Mouse (Mus musculus) liver, embryonic 12.5 days (tissue): ENCODE data around the gene Slc35b2. TPM values are rescaled to one million over a fixed set of nuclear protein-coding genes. Genes with fewer than 3 reads are reported as not detected.
A peak's percentile ranks its signal among the peaks of the same experiment; 100 is the strongest.

Experiments used
- ATAC-seq: fragments of 200-750 bp; cut with Nextera tagmentation; 2 replicates; pipeline ENCODE4 v1.8.0; 2017; ENCODE audit warnings: moderate number of reproducible peaks, mild to moderate bottlenecking, moderate library complexity
- H3K27ac ChIP-seq: fragments of 300-500 bp; sonication (generic); 2 replicates; pipeline ENCODE4 v1.5.1; 2016; ENCODE audit warnings: mild to moderate bottlenecking
- H3K27me3 ChIP-seq: fragments of 300-500 bp; sonication (generic); replicated peaks from 2 replicates; pipeline ENCODE4 v1.6.1; 2016; ENCODE audit warnings: mild to moderate bottlenecking, moderate library complexity
- H3K36me3 ChIP-seq: fragments of 300-500 bp; sonication (generic); 2 replicates; pipeline ENCODE4 v1.6.1; 2016; ENCODE audit warnings: mild to moderate bottlenecking, moderate library complexity
- H3K4me1 ChIP-seq: fragments of 300-500 bp; sonication (generic); 2 replicates; pipeline ENCODE4 v1.6.1; 2016
- H3K4me2 ChIP-seq: fragments of 300-500 bp; sonication (generic); 2 replicates; pipeline ENCODE4 v1.6.1; 2016; ENCODE audit warnings: mild to moderate bottlenecking, moderate library complexity
- H3K4me3 ChIP-seq: fragments of 300-500 bp; sonication (generic); 2 replicates; pipeline ENCODE4 v1.5.1; 2016; ENCODE audit warnings: mild to moderate bottlenecking, moderate library complexity
- H3K9ac ChIP-seq: fragments of 300-500 bp; sonication (generic); 2 replicates; pipeline ENCODE4 v1.6.1; 2016; ENCODE audit warnings: mild to moderate bottlenecking, moderate library complexity
- H3K9me3 ChIP-seq: fragments of 300-500 bp; sonication (generic); replicated peaks from 2 replicates; pipeline ENCODE4 v1.6.1; 2016; ENCODE audit warnings: mild to moderate bottlenecking, moderate library complexity
- WGBS: fragments of 180-500 bp; shearing (Covaris S2); methylation state at CpG from one replicate; pipeline ENCODE4 v1.1.7; 2016; ENCODE audit not compliant: insufficient replicate concordance; 5-methylcytosine and 5-hydroxymethylcytosine counted together
- polyA plus RNA-seq: library from polyadenylated mRNA; unstranded; fragments of >200 nt; fragmentation: Nextera tagmentation; extraction: Ambion mirVana; gene quantifications from 2 replicates; pipeline ENCODE4 v1.2.1, GENCODE M21; 2016

Slc35b2 gene
- polyA plus RNA-seq, 1 experiment from 2014 or later = 72.5 TPM

- Histone ChIP-seq H3K36me3 (peaks cover 75% of the 10 kb centered on the region), H3K27ac (0 out of 2 replicates have a peak overlapping the region, but pooled peaks have one; percentile 3), H3K4me3 (no peak overlapping the region), H3K27me3 (no peaks in the 10 kb centered on the region), H3K9ac (peak overlapping the region; percentile 18; the same call in 1 of the 2 replicates), H3K9me3 (no peaks in the 10 kb centered on the region), H3K4me1 (peaks cover 79% of the 10 kb centered on the region), H3K4me2 (no peak overlapping the region)
- 83% methylated on average over 12 of the region's 12 CpGs for WGBS
- ATAC-seq = no peak
Measured at GRCm38 (mm10) chr17:45568990-45569389, 5.3 kb downstream of the Slc35b2 start.

- no peak overlapping the region for H3K9ac ChIP-seq
- WGBS = 73% methylated on average over 4 of the region's 4 CpGs
- no peaks in the 10 kb centered on the region for H3K9me3 ChIP-seq
- no peaks in the 10 kb centered on the region for H3K27me3 ChIP-seq
- no peak overlapping the region for H3K4me3 ChIP-seq
- no peak for ATAC-seq
- peaks cover 80% of the 10 kb centered on the region for H3K4me1 ChIP-seq
- H3K4me2 ChIP-seq = no peak overlapping the region
- H3K27ac ChIP-seq = no peak overlapping the region
- H3K36me3 ChIP-seq = peaks cover 75% of the 10 kb centered on the region
Measured at GRCm38 (mm10) chr17:45569999-45570398, 6.3 kb downstream of the Slc35b2 start.

- WGBS = under 1% methylated on average over 57 of the region's 57 CpGs
- Histone ChIP-seq H3K9me3 (no peaks in the 10 kb centered on the region), H3K4me2 (peak overlapping the region; percentile 98), H3K9ac (peak overlapping the region; percentile 99), H3K4me1 (peaks cover 63% of the 10 kb centered on the region), H3K36me3 (peaks cover 51% of the 10 kb centered on the region), H3K27me3 (no peaks in the 10 kb centered on the region), H3K4me3 (peak overlapping the region; percentile 94), H3K27ac (peak overlapping the region; percentile 96)
- ATAC-seq = peak; percentile 51
Measured at GRCm38 (mm10) chr17:45572103-45573086, 8.7 kb downstream of the Slc35b2 start.

GRCm38 (mm10) chr17:45573087-45573779, 9.6 kb downstream of the Slc35b2 start, which contains the start of gene Hsp90ab1:
Gene Hsp90ab1 (minus strand): TSS chr17:45573271.
- Histone ChIP-seq H3K27me3 (no peaks in the 10 kb centered on the region), H3K4me2 (peak within 1 kb of the TSS; percentile 98), H3K4me1 (peaks cover 57% of the 10 kb centered on the region), H3K4me3 (peak within 1 kb of the TSS; percentile 94), H3K36me3 (peaks cover 42% of the 10 kb centered on the region), H3K27ac (peak within 1 kb of the TSS; percentile 96), H3K9ac (peak within 1 kb of the TSS; percentile 99), H3K9me3 (no peaks in the 10 kb centered on the region)
- 1% methylated on average over 41 of the region's 41 CpGs for WGBS
- ATAC-seq = peak; percentile 80

- Histone ChIP-seq H3K27ac (peak overlapping the region; percentile 96), H3K4me2 (peak overlapping the region; percentile 98), H3K36me3 (peaks cover 37% of the 10 kb centered on the region), H3K4me3 (peak overlapping the region; percentile 94), H3K27me3 (no peaks in the 10 kb centered on the region), H3K9ac (peak overlapping the region; percentile 99), H3K9me3 (no peaks in the 10 kb centered on the region), H3K4me1 (peaks cover 59% of the 10 kb centered on the region)
- 1% methylated on average over 18 of the region's 18 CpGs for whole genome bisulfite sequencing
- peak; percentile 66 for ATAC-seq
Measured at GRCm38 (mm10) chr17:45573780-45574123, 10.1 kb downstream of the Slc35b2 start.

- Histone ChIP-seq H3K4me1 (peaks cover 54% of the 10 kb centered on the region), H3K9me3 (no peaks in the 10 kb centered on the region), H3K27ac (peak overlapping the region; percentile 96), H3K36me3 (peaks cover 32% of the 10 kb centered on the region), H3K9ac (peak overlapping the region; percentile 99), H3K27me3 (no peaks in the 10 kb centered on the region), H3K4me2 (peak overlapping the region; percentile 98), H3K4me3 (peak overlapping the region; percentile 94)
- ATAC-seq = peak; percentile 49
- 3% methylated on average over 17 of the region's 17 CpGs for WGBS
Measured at GRCm38 (mm10) chr17:45574129-45574761, 10.6 kb downstream of the Slc35b2 start.

GRCm38 (mm10) chr17:45575123-45575897, 11.6 kb downstream of the Slc35b2 start:
- H3K27ac ChIP-seq = peak overlapping the region; percentile 96
- H3K9ac ChIP-seq = peak overlapping the region; percentile 99; the same call in 1 of the 2 replicates
- 87% methylated on average over 8 of the region's 8 CpGs for WGBS
- H3K27me3 ChIP-seq = no peaks in the 10 kb centered on the region
- H3K36me3 ChIP-seq = peaks cover 22% of the 10 kb centered on the region
- H3K9me3 ChIP-seq = no peaks in the 10 kb centered on the region
- peaks cover 52% of the 10 kb centered on the region for H3K4me1 ChIP-seq
- H3K4me3 ChIP-seq = no peak overlapping the region
- ATAC-seq = no peak
- H3K4me2 ChIP-seq = peak overlapping the region; percentile 98

GRCm38 (mm10) chr17:45578242-45578641, 14.6 kb downstream of the Slc35b2 start:
- H3K9me3 ChIP-seq = no peaks in the 10 kb centered on the region
- 67% methylated on average over 5 of the region's 5 CpGs for WGBS
- H3K4me1 ChIP-seq = peaks cover 57% of the 10 kb centered on the region
- no peak overlapping the region for H3K4me3 ChIP-seq
- no peak for ATAC-seq
- no peaks in the 10 kb centered on the region for H3K27me3 ChIP-seq
- no peak overlapping the region for H3K9ac ChIP-seq
- no peaks in the 10 kb centered on the region for H3K36me3 ChIP-seq
- H3K27ac ChIP-seq = peak overlapping the region; percentile 13; the same call in 1 of the 2 replicates
- H3K4me2 ChIP-seq = no peak overlapping the region

- H3K4me3 ChIP-seq = no peak overlapping the region
- 54% methylated on average over 7 of the region's 7 CpGs for WGBS
- H3K9me3 ChIP-seq = no peaks in the 10 kb centered on the region
- H3K36me3 ChIP-seq = peaks cover 2% of the 10 kb centered on the region
- no peak overlapping the region for H3K4me2 ChIP-seq
- H3K9ac ChIP-seq = no peak overlapping the region
- H3K27me3 ChIP-seq = no peaks in the 10 kb centered on the region
- no peak for ATAC-seq
- peaks cover 63% of the 10 kb centered on the region for H3K4me1 ChIP-seq
- H3K27ac ChIP-seq = peak overlapping the region; percentile 13; the same call in 1 of the 2 replicates
Measured at GRCm38 (mm10) chr17:45578843-45579242, 15.2 kb downstream of the Slc35b2 start.

- no peak overlapping the region for H3K4me3 ChIP-seq
- 70% methylated on average over 4 of the region's 4 CpGs for WGBS
- H3K27me3 ChIP-seq = no peaks in the 10 kb centered on the region
- no peak overlapping the region for H3K9ac ChIP-seq
- no peak for ATAC-seq
- H3K4me1 ChIP-seq = peaks cover 65% of the 10 kb centered on the region
- no peaks in the 10 kb centered on the region for H3K9me3 ChIP-seq
- H3K4me2 ChIP-seq = no peak overlapping the region
- H3K36me3 ChIP-seq = peaks cover 9% of the 10 kb centered on the region
- H3K27ac ChIP-seq = 0 out of 2 replicates have a peak overlapping the region, but pooled peaks have one; percentile 17
Measured at GRCm38 (mm10) chr17:45579554-45579953, 15.9 kb downstream of the Slc35b2 start.

- Histone ChIP-seq H3K9ac (peak overlapping the region; percentile 35), H3K27ac (peak overlapping the region; percentile 92), H3K4me1 (peaks cover 71% of the 10 kb centered on the region), H3K9me3 (no peaks in the 10 kb centered on the region), H3K4me2 (peak overlapping the region; percentile 26), H3K27me3 (no peaks in the 10 kb centered on the region), H3K4me3 (no peak overlapping the region), H3K36me3 (peaks cover 24% of the 10 kb centered on the region)
- no peak for ATAC-seq
- 36% methylated on average over 12 of the region's 12 CpGs for whole genome bisulfite sequencing
Measured at GRCm38 (mm10) chr17:45580958-45581477, 17.3 kb downstream of the Slc35b2 start.
